Mouse (Mus musculus): Measurements from ENCODE around the gene Slc51b. TPM values are rescaled to one million over a fixed set of nuclear protein-coding genes. Genes with fewer than 3 reads are reported as not detected.

Gene Slc51b
- polyA plus RNA-seq, 1 experiment from 2014 or later, result not detected

DNA sequence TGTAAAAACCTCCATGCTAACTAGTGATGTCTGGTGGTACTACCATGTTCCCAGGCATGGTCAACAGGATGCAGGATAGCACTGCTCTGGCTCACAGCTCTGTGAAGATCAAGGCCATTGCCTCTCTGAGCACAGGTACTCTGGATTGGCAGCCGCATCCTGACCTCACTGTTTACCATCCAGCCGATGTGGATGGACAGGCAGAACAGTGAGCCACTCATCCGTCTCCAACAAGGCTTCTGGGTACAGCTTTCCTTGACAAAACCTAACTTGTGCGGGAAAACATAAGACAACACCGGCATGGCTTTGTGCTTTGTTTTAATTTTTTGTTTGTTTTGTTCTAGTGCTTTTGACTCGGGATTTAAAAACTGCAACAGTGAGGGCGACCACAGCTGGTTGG lies 57.0 kb downstream of the Slc51b start:
- no peak for ATAC-seq (ENCODE audit: insufficient read depth)
- Histone ChIP-seq H3K27me3 (no peaks in the 10 kb centered on the region), H3K9me3 (replicated peaks) (no peaks in the 10 kb centered on the region), H3K4me1 (replicated peaks) (no peaks in the 10 kb centered on the region), H3K9ac (no peak overlapping the region), H3K4me3 (replicated peaks) (no peak overlapping the region), H3K36me3 (replicated peaks) (peaks cover 15% of the 10 kb centered on the region), H3K4me2 (no peak overlapping the region), H3K27ac (replicated peaks) (no peak overlapping the region)
- WGBS (ENCODE audit: insufficient replicate concordance), result 71% methylated on average over 7 of the region's 7 CpGs

DNA sequence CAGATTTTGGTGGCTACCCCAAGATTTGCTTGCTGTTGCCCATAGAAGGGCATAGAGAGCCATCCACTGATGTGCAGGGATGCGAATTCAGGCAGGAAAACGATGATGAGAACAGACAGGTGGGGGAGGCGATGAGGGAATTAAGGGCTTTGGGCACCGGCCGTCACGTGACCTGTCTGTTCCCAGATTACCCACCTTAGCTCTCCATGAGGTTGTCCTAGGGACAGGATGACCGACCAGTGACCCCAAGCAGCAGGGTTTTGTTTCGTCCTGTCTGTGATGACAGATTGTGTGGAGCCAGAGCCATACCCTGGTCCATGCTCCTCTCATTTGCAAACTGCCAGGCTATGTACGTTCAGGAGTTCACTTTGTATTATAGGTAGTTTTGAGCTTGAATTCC lies 59.1 kb downstream of the Slc51b start:
- H3K9ac ChIP-seq, result no peak overlapping the region
- H3K4me2 ChIP-seq, result no peak overlapping the region
- H3K4me3 ChIP-seq (replicated peaks), result no peak overlapping the region
- no peak for ATAC-seq (ENCODE audit: insufficient read depth)
- no peaks in the 10 kb centered on the region for H3K27me3 ChIP-seq
- H3K4me1 ChIP-seq (replicated peaks), result peaks cover 6% of the 10 kb centered on the region
- H3K27ac ChIP-seq (replicated peaks), result no peak overlapping the region
- WGBS (ENCODE audit: insufficient replicate concordance), result 70% methylated on average over 9 of the region's 9 CpGs
- H3K9me3 ChIP-seq (replicated peaks), result no peaks in the 10 kb centered on the region
- H3K36me3 ChIP-seq (replicated peaks), result peaks cover 32% of the 10 kb centered on the region

Other genes with a start within 250 kb of the Slc51b start
- gene Parp16, start 227.6 kb downstream of the Slc51b start, polyA plus RNA-seq (2015; fragmentation: Nextera tagmentation; extraction: Ambion mirVana), result 9.5 and 10.2 TPM in 2 replicates
- gene Cilp, start 157.8 kb downstream of the Slc51b start, polyA plus RNA-seq (2015; fragmentation: Nextera tagmentation; extraction: Ambion mirVana), result 0.15 and 0.17 TPM in 2 replicates
- 33.3 and 35.9 TPM in 2 replicates for gene Clpx, start 128.7 kb downstream of the Slc51b start, polyA plus RNA-seq (2015; fragmentation: Nextera tagmentation; extraction: Ambion mirVana)
- gene Pdcd7, start 76.9 kb downstream of the Slc51b start, polyA plus RNA-seq (2015; fragmentation: Nextera tagmentation; extraction: Ambion mirVana), result 3.3 and 3.6 TPM in 2 replicates
- gene Ubap1l, start 61.9 kb downstream of the Slc51b start, polyA plus RNA-seq (2015; fragmentation: Nextera tagmentation; extraction: Ambion mirVana), result 0.09 TPM in 1 of 2 replicates, not detected in the other
- 0.18 and 0.24 TPM in 2 replicates for gene Kbtbd13, start 31.3 kb downstream of the Slc51b start, polyA plus RNA-seq (2015; fragmentation: Nextera tagmentation; extraction: Ambion mirVana)
- 0.10 and 0.23 TPM in 2 replicates for gene Rasl12, start 24.4 kb downstream of the Slc51b start, polyA plus RNA-seq (2015; fragmentation: Nextera tagmentation; extraction: Ambion mirVana)
- 6.2 and 6.7 TPM in 2 replicates for gene Mtfmt, start 12.8 kb upstream of the Slc51b start, polyA plus RNA-seq (2015; fragmentation: Nextera tagmentation; extraction: Ambion mirVana)
- gene Spg21, start 38.0 kb upstream of the Slc51b start, polyA plus RNA-seq (2015; fragmentation: Nextera tagmentation; extraction: Ambion mirVana), result 24.1 and 30.0 TPM in 2 replicates
- gene Ankdd1a, start 97.2 kb upstream of the Slc51b start, polyA plus RNA-seq (2015; fragmentation: Nextera tagmentation; extraction: Ambion mirVana), result 0.09 TPM in 1 of 2 replicates, not detected in the other
- 27.0 and 27.3 TPM in 2 replicates for gene Plekho2, start 157.1 kb upstream of the Slc51b start, polyA plus RNA-seq (2015; fragmentation: Nextera tagmentation; extraction: Ambion mirVana)
- gene Pif1, start 164.2 kb upstream of the Slc51b start, polyA plus RNA-seq (2015; fragmentation: Nextera tagmentation; extraction: Ambion mirVana), result 10.0 and 13.2 TPM in 2 replicates
- gene Rbpms2, start 206.7 kb upstream of the Slc51b start, polyA plus RNA-seq (2015; fragmentation: Nextera tagmentation; extraction: Ambion mirVana), result 11.3 and 11.8 TPM in 2 replicates
- gene Oaz2, start 245.0 kb upstream of the Slc51b start, polyA plus RNA-seq (2015; fragmentation: Nextera tagmentation; extraction: Ambion mirVana), result 48.8 and 51.7 TPM in 2 replicates

Measured in liver, embryonic 15.5 days (tissue).